Mouse (Mus musculus) ES-E14 (cell line): Measurements from ENCODE around the gene Fxyd5.

Experiments
- HCFC1 ChIP-seq: IDR thresholded peaks from 2 replicates; pipeline ENCODE4 v1.6.1; 2012; ENCODE audit warnings: low read length, inconsistent platforms, borderline replicate concordance; ENCODE audit not compliant: insufficient read depth
- MAFK ChIP-seq: IDR thresholded peaks from 2 replicates; pipeline ENCODE4 v1.6.1; 2014; ENCODE audit warnings: mild to moderate bottlenecking, low read depth, low read length, inconsistent platforms; ENCODE audit not compliant: insufficient read depth
- ZC3H11A ChIP-seq: IDR thresholded peaks from 2 replicates; pipeline ENCODE4 v1.6.1; 2012; ENCODE audit warnings: low read depth, mild to moderate bottlenecking, inconsistent platforms, low read length, borderline replicate concordance
- ZNF384 ChIP-seq: IDR thresholded peaks from 2 replicates; pipeline ENCODE4 v1.6.1; 2012; ENCODE audit warnings: low read depth, low read length, inconsistent platforms

DNA sequence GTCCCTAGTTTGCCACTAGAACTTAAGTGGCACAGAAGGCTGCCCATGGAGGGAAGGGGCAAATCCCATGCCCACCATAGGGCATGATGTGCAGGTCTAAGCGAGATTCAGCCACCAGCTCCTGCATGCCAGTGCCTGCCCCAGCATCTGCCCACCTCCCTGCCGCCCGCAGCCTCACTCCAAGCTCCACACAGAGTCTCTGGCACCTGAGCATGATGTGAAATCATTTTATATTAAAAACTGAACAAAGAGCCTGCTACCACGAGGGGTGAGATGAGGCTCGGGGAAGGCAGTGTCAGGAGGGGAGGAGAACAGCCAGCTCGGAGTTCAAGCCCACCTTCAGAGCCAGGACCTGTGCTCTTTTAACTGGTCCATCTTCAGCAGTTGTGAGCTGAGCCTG, 28.0 kb upstream of the Fxyd5 start:
- TF ChIP-seq MAFK (no peak), ZC3H11A (no peak), HCFC1 (no peak), ZNF384 (no peak)
